Mouse (Mus musculus): ENCODE results near the gene Tor1aip2. TPM values are rescaled to one million over a fixed set of nuclear protein-coding genes. Genes with fewer than 3 reads are reported as not detected.

Tor1aip2 gene
- total RNA-seq, 1 experiment: 94.3 TPM

DNA sequence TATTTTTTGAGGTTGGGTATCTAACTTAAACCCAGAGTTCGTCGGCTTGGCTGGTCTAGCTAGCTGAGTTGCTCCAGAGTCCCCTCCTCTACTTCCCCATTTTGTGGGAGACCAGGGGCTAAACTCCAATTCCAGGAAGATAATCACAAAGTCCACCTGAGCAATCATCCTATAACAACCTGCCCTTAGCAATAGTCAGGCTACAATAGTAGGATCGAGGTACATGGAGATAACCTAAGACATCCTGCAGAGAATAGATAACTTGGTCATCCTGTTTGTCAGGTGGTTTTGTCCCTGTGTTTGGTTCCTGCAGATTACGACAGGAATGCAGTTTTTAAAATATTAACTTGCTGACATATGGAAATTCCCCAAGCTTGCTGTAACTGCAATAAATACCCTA, 56.6 kb downstream of the Tor1aip2 start:
- in situ Hi-C loops (cut with MboI; ENCODE audit: low sequenced_read_pairs in 2 of 2, unreplicated experiment in 2 of 2): no loop called here

DNA sequence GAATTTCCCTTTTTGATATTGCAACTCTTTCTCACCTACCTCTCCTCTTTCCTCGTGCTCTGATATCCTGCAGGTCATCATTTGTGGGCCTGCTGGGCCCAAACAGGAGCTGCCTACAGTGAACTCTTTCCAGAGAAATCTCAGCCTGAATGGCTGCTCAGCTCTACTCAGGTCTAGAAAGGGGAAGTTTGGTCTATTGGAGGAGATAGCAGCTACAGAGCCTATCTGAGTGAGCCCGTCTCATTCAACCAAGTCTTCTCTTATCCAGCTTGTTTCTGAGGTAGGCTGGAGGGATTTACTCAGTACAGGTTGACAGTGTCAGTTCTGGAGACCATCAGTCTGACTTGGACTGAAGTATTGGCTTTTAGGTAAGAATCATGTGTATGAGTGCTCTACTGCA, 68.6 kb downstream of the Tor1aip2 start:
- DNase-seq (ENCODE audit: low read depth, low spot score): no peak
- H3K9ac ChIP-seq (ENCODE audit: insufficient read depth, low read depth, low read length, poor library complexity, severe bottlenecking): no peak overlapping the region
- H3K9me3 ChIP-seq (ENCODE audit: control insufficient read depth, insufficient read depth, low read depth, low read length): no peaks in the 10 kb centered on the region
- H3K36me3 ChIP-seq (ENCODE audit: control insufficient read depth, insufficient read depth, low read length, poor library complexity, severe bottlenecking): no peaks in the 10 kb centered on the region
- no peak overlapping the region for H3K4me3 ChIP-seq (ENCODE audit: insufficient read depth in 1 of 2, low read depth in 1 of 2, low read length in 2 of 2, poor library complexity in 1 of 2, severe bottlenecking in 1 of 2)
- TF ChIP-seq MAFK (IDR thresholded peaks at IDR 0.05; ENCODE audit: insufficient read depth, low read depth, low read length): no peak
- TF ChIP-seq CHD2 (IDR thresholded peaks at IDR 0.05; ENCODE audit: low read depth, low read length): no peak
- no peak for TF ChIP-seq ZC3H11A (IDR thresholded peaks at IDR 0.05; ENCODE audit: borderline replicate concordance, low read depth, low read length)
- no peak for TF ChIP-seq HCFC1 (IDR thresholded peaks at IDR 0.05; ENCODE audit: borderline replicate concordance, insufficient read depth, low read length)
- no peak for TF ChIP-seq ZNF384 (IDR thresholded peaks at IDR 0.05; ENCODE audit: low read depth, low read length)
- 0 out of 4 replicates have a peak, but pooled peaks cover 0 to 1% of the 10 kb centered on the region in 2 experiments for H3K4me1 ChIP-seq (ENCODE audit: control insufficient read depth in 2 of 2, insufficient read depth in 2 of 2, low read length in 2 of 2, poor library complexity in 1 of 2)
- in situ Hi-C loops (cut with MboI; ENCODE audit: low sequenced_read_pairs in 2 of 2, unreplicated experiment in 2 of 2): no loop called here
- H3K27ac ChIP-seq (ENCODE audit: insufficient read depth, low read depth, low read length, poor library complexity, severe bottlenecking): no peak overlapping the region

More for the DNA sequence above, 56.6 kb downstream of the Tor1aip2 start:
- TF ChIP-seq CHD2 (IDR thresholded peaks at IDR 0.05; ENCODE audit: low read depth, low read length) (no peak), ZNF384 (IDR thresholded peaks at IDR 0.05; ENCODE audit: low read depth, low read length) (no peak), HCFC1 (IDR thresholded peaks at IDR 0.05; ENCODE audit: borderline replicate concordance, insufficient read depth, low read length) (no peak), ZC3H11A (IDR thresholded peaks at IDR 0.05; ENCODE audit: borderline replicate concordance, low read depth, low read length) (no peak), MAFK (IDR thresholded peaks at IDR 0.05; ENCODE audit: insufficient read depth, low read depth, low read length) (no peak)
- Histone ChIP-seq H3K36me3 (ENCODE audit: control insufficient read depth, insufficient read depth, low read length, poor library complexity, severe bottlenecking) (no peaks in the 10 kb centered on the region), H3K27ac (ENCODE audit: insufficient read depth, low read depth, low read length, poor library complexity, severe bottlenecking) (no peak overlapping the region), H3K4me3 (ENCODE audit: insufficient read depth in 1 of 2, low read depth in 1 of 2, low read length in 2 of 2, poor library complexity in 1 of 2, severe bottlenecking in 1 of 2) (no peak overlapping the region), H3K9me3 (ENCODE audit: control insufficient read depth, insufficient read depth, low read depth, low read length) (no peaks in the 10 kb centered on the region), H3K9ac (ENCODE audit: insufficient read depth, low read depth, low read length, poor library complexity, severe bottlenecking) (no peak overlapping the region), H3K4me1 (ENCODE audit: control insufficient read depth in 2 of 2, insufficient read depth in 2 of 2, low read length in 2 of 2, poor library complexity in 1 of 2) (0 out of 4 replicates have a peak, but pooled peaks cover 0 to 2% of the 10 kb centered on the region in 2 experiments)
- no peak for DNase-seq (ENCODE audit: low read depth, low spot score)

DNA sequence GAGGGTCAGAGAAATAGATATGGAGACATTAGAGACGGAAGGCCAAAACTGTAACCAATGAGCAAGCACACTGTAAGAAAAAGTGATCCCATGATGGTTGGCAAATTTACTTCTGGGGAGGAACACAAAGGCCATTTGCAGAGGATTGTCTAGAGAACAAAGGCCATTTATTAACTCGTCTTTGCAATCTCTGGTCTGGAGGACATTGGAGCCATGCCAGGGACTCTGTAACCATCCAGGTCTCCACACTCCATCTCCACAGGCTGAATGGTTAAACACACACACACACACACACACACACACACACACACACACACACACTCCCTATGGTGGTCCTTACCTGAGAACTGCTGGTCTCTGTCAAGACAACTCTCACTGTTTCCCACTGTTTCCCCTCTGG, 70.2 kb downstream of the Tor1aip2 start:
- H3K4me1 ChIP-seq (ENCODE audit: control insufficient read depth in 2 of 2, insufficient read depth in 2 of 2, low read length in 2 of 2, poor library complexity in 1 of 2): 0 out of 4 replicates have a peak, but pooled peaks cover 0 to 1% of the 10 kb centered on the region in 2 experiments
- H3K36me3 ChIP-seq (ENCODE audit: control insufficient read depth, insufficient read depth, low read length, poor library complexity, severe bottlenecking): no peaks in the 10 kb centered on the region
- in situ Hi-C loops (cut with MboI; ENCODE audit: low sequenced_read_pairs in 2 of 2, unreplicated experiment in 2 of 2): no loop called here
- H3K9me3 ChIP-seq (ENCODE audit: control insufficient read depth, insufficient read depth, low read depth, low read length): no peaks in the 10 kb centered on the region
- H3K9ac ChIP-seq (ENCODE audit: insufficient read depth, low read depth, low read length, poor library complexity, severe bottlenecking): no peak overlapping the region
- DNase-seq (ENCODE audit: low read depth, low spot score): no peak
- no peak for TF ChIP-seq MAFK (IDR thresholded peaks at IDR 0.05; ENCODE audit: insufficient read depth, low read depth, low read length)
- no peak for TF ChIP-seq CHD2 (IDR thresholded peaks at IDR 0.05; ENCODE audit: low read depth, low read length)
- no peak for TF ChIP-seq HCFC1 (IDR thresholded peaks at IDR 0.05; ENCODE audit: borderline replicate concordance, insufficient read depth, low read length)
- no peak for TF ChIP-seq ZNF384 (IDR thresholded peaks at IDR 0.05; ENCODE audit: low read depth, low read length)
- no peak for TF ChIP-seq ZC3H11A (IDR thresholded peaks at IDR 0.05; ENCODE audit: borderline replicate concordance, low read depth, low read length)
- H3K27ac ChIP-seq (ENCODE audit: insufficient read depth, low read depth, low read length, poor library complexity, severe bottlenecking): no peak overlapping the region
- no peak overlapping the region for H3K4me3 ChIP-seq (ENCODE audit: insufficient read depth in 1 of 2, low read depth in 1 of 2, low read length in 2 of 2, poor library complexity in 1 of 2, severe bottlenecking in 1 of 2)

DNA sequence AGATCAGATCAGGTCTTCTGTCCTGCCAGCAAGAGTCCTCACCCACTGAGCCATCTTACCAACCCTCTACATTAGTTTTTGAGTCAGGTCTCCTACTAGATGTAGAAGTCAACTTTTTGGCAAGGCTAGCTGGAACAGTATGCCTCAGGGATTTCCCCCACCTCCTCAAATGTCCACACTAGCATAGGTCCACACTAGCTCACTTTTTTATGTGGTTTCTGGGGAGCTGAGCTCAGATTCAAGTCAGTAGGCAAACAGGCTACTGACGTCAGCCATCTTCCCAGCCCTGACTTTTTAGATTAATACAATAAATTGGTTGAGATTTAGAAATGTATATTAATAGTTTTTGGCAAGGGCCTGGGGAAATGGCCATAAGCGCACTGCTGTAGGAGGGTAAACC, 72.2 kb downstream of the Tor1aip2 start:
- no peak overlapping the region for H3K4me3 ChIP-seq (ENCODE audit: insufficient read depth in 1 of 2, low read depth in 1 of 2, low read length in 2 of 2, poor library complexity in 1 of 2, severe bottlenecking in 1 of 2)
- in situ Hi-C loops (cut with MboI; ENCODE audit: low sequenced_read_pairs in 2 of 2, unreplicated experiment in 2 of 2): no loop called here
- H3K36me3 ChIP-seq (ENCODE audit: control insufficient read depth, insufficient read depth, low read length, poor library complexity, severe bottlenecking): no peaks in the 10 kb centered on the region
- H3K27ac ChIP-seq (ENCODE audit: insufficient read depth, low read depth, low read length, poor library complexity, severe bottlenecking): no peak overlapping the region
- peaks cover 0 to 1% of the 10 kb centered on the region in 2 experiments; a peak in 1 of 4 replicates for H3K4me1 ChIP-seq (ENCODE audit: control insufficient read depth in 2 of 2, insufficient read depth in 2 of 2, low read length in 2 of 2, poor library complexity in 1 of 2)
- no peak for TF ChIP-seq ZNF384 (IDR thresholded peaks at IDR 0.05; ENCODE audit: low read depth, low read length)
- no peak for TF ChIP-seq ZC3H11A (IDR thresholded peaks at IDR 0.05; ENCODE audit: borderline replicate concordance, low read depth, low read length)
- TF ChIP-seq MAFK (IDR thresholded peaks at IDR 0.05; ENCODE audit: insufficient read depth, low read depth, low read length): no peak
- no peak for TF ChIP-seq HCFC1 (IDR thresholded peaks at IDR 0.05; ENCODE audit: borderline replicate concordance, insufficient read depth, low read length)
- no peak for TF ChIP-seq CHD2 (IDR thresholded peaks at IDR 0.05; ENCODE audit: low read depth, low read length)
- DNase-seq (ENCODE audit: low read depth, low spot score): no peak
- H3K9me3 ChIP-seq (ENCODE audit: control insufficient read depth, insufficient read depth, low read depth, low read length): no peaks in the 10 kb centered on the region
- no peak overlapping the region for H3K9ac ChIP-seq (ENCODE audit: insufficient read depth, low read depth, low read length, poor library complexity, severe bottlenecking)

Measured in ES-E14 (cell line).